Mouse (Mus musculus): ENCODE measurements around the gene Dgkk. TPM values are rescaled to one million over a fixed set of nuclear protein-coding genes. Genes with fewer than 3 reads are reported as not detected.
"Not testable (repeated sequence)": the region's sequence is repeated elsewhere in the genome, so short reads cannot be mapped to it uniquely, and the experiment has no call there.

The Dgkk gene
- 0.04 and 0.05 TPM in 2 replicates for polyA plus RNA-seq (2015; fragmentation: Nextera tagmentation; extraction: Ambion mirVana)

- Histone ChIP-seq H3K4me2 (ENCODE audit: low read depth, low read length) (0 out of 2 replicates have a peak within 1 kb of the TSS, but pooled peaks have one; percentile 34), H3K27me3 (ENCODE audit: control insufficient read depth, insufficient read depth, low read depth, low read length) (peaks cover 13% of the 10 kb centered on the region)
- not testable (repeated sequence) for H3K36me3 ChIP-seq (ENCODE audit: control insufficient read depth, insufficient read depth); H3K4me1 ChIP-seq (ENCODE audit: control insufficient read depth, low read depth, low read length); H3K4me3 ChIP-seq (ENCODE audit: low read depth, low read length); ATAC-seq (ENCODE audit: low read depth); H3K9ac ChIP-seq (ENCODE audit: low read depth, low read length); H3K9me3 ChIP-seq (replicated peaks; ENCODE audit: control insufficient read depth, low read length); H3K27ac ChIP-seq (ENCODE audit: low read length)
- WGBS (ENCODE audit: insufficient replicate concordance), result 27% methylated on average over 16 of the region's 30 CpGs
Measured at GRCm38 (mm10) chrX:6779006-6779405, at the start of gene Dgkk. TSS of gene Dgkk (plus strand) at chrX:6779306.

GRCm38 (mm10) chrX:6733998-6734397 is 45.1 kb upstream of the Dgkk start:
- no peak overlapping the region for H3K9ac ChIP-seq (ENCODE audit: low read depth, low read length)
- no peak overlapping the region for H3K27ac ChIP-seq (ENCODE audit: low read length)
- H3K4me1 ChIP-seq (ENCODE audit: control insufficient read depth, low read depth, low read length), result no peaks in the 10 kb centered on the region
- no peak for ATAC-seq (ENCODE audit: low read depth)
- no peaks in the 10 kb centered on the region for H3K27me3 ChIP-seq (ENCODE audit: control insufficient read depth, insufficient read depth, low read depth, low read length)
- WGBS (ENCODE audit: insufficient replicate concordance), result 39% methylated on average over 3 of the region's 3 CpGs
- no peak overlapping the region for H3K4me2 ChIP-seq (ENCODE audit: low read depth, low read length)
- H3K4me3 ChIP-seq (ENCODE audit: low read depth, low read length), result no peak overlapping the region
- no peaks in the 10 kb centered on the region for H3K9me3 ChIP-seq (replicated peaks; ENCODE audit: control insufficient read depth, low read length)
- H3K36me3 ChIP-seq (ENCODE audit: control insufficient read depth, insufficient read depth), result no peaks in the 10 kb centered on the region

GRCm38 (mm10) chrX:6750714-6751113 is 28.4 kb upstream of the Dgkk start:
- Histone ChIP-seq H3K9ac (ENCODE audit: low read depth, low read length) (no peak overlapping the region), H3K4me3 (ENCODE audit: low read depth, low read length) (no peak overlapping the region), H3K27ac (ENCODE audit: low read length) (no peak overlapping the region), H3K9me3 (replicated peaks; ENCODE audit: control insufficient read depth, low read length) (no peaks in the 10 kb centered on the region), H3K4me1 (ENCODE audit: control insufficient read depth, low read depth, low read length) (no peaks in the 10 kb centered on the region), H3K36me3 (ENCODE audit: control insufficient read depth, insufficient read depth) (no peaks in the 10 kb centered on the region), H3K4me2 (ENCODE audit: low read depth, low read length) (no peak overlapping the region), H3K27me3 (ENCODE audit: control insufficient read depth, insufficient read depth, low read depth, low read length) (no peaks in the 10 kb centered on the region)
- WGBS (ENCODE audit: insufficient replicate concordance), result 9% methylated on average over 1 of the region's 1 CpGs
- ATAC-seq (ENCODE audit: low read depth), result no peak

GRCm38 (mm10) chrX:6751549-6752047 is 27.5 kb upstream of the Dgkk start:
- Histone ChIP-seq H3K9ac (ENCODE audit: low read depth, low read length) (no peak overlapping the region), H3K4me3 (ENCODE audit: low read depth, low read length) (no peak overlapping the region), H3K4me1 (ENCODE audit: control insufficient read depth, low read depth, low read length) (no peaks in the 10 kb centered on the region), H3K4me2 (ENCODE audit: low read depth, low read length) (no peak overlapping the region), H3K9me3 (replicated peaks; ENCODE audit: control insufficient read depth, low read length) (no peaks in the 10 kb centered on the region), H3K27ac (ENCODE audit: low read length) (no peak overlapping the region), H3K36me3 (ENCODE audit: control insufficient read depth, insufficient read depth) (no peaks in the 10 kb centered on the region), H3K27me3 (ENCODE audit: control insufficient read depth, insufficient read depth, low read depth, low read length) (no peaks in the 10 kb centered on the region)
- 49% methylated on average over 6 of the region's 6 CpGs for WGBS (ENCODE audit: insufficient replicate concordance)
- ATAC-seq (ENCODE audit: low read depth), result no peak

GRCm38 (mm10) chrX:6777489-6778249 is 1.4 kb upstream of the Dgkk start:
- WGBS (ENCODE audit: insufficient replicate concordance), result 22% methylated on average over 13 of the region's 13 CpGs
- no peaks in the 10 kb centered on the region for H3K9me3 ChIP-seq (replicated peaks; ENCODE audit: control insufficient read depth, low read length)
- H3K9ac ChIP-seq (ENCODE audit: low read depth, low read length), result no peak overlapping the region
- no peaks in the 10 kb centered on the region for H3K4me1 ChIP-seq (ENCODE audit: control insufficient read depth, low read depth, low read length)
- ATAC-seq (ENCODE audit: low read depth), result no peak
- H3K36me3 ChIP-seq (ENCODE audit: control insufficient read depth, insufficient read depth), result no peaks in the 10 kb centered on the region
- no peak overlapping the region for H3K4me2 ChIP-seq (ENCODE audit: low read depth, low read length)
- H3K27ac ChIP-seq (ENCODE audit: low read length), result no peak overlapping the region
- H3K4me3 ChIP-seq (ENCODE audit: low read depth, low read length), result no peak overlapping the region
- peaks cover 13% of the 10 kb centered on the region for H3K27me3 ChIP-seq (ENCODE audit: control insufficient read depth, insufficient read depth, low read depth, low read length)

- Histone ChIP-seq H3K36me3 (ENCODE audit: control insufficient read depth, insufficient read depth) (no peaks in the 10 kb centered on the region), H3K9me3 (replicated peaks; ENCODE audit: control insufficient read depth, low read length) (no peaks in the 10 kb centered on the region), H3K4me3 (ENCODE audit: low read depth, low read length) (no peak overlapping the region; the same call in 1 of the 2 replicates), H3K4me2 (ENCODE audit: low read depth, low read length) (0 out of 2 replicates have a peak overlapping the region, but pooled peaks have one; percentile 34), H3K4me1 (ENCODE audit: control insufficient read depth, low read depth, low read length) (no peaks in the 10 kb centered on the region), H3K27me3 (ENCODE audit: control insufficient read depth, insufficient read depth, low read depth, low read length) (peaks cover 13% of the 10 kb centered on the region), H3K9ac (ENCODE audit: low read depth, low read length) (no peak overlapping the region), H3K27ac (ENCODE audit: low read length) (no peak overlapping the region)
- WGBS (ENCODE audit: insufficient replicate concordance), result 14% methylated on average over 24 of the region's 24 CpGs
- ATAC-seq (ENCODE audit: low read depth), result no peak
Measured at GRCm38 (mm10) chrX:6778250-6778637, 862 bp upstream of the Dgkk start.

GRCm38 (mm10) chrX:6779969-6780539 is 948 bp downstream of the Dgkk start:
- Histone ChIP-seq H3K36me3 (ENCODE audit: control insufficient read depth, insufficient read depth) (no peaks in the 10 kb centered on the region), H3K4me3 (ENCODE audit: low read depth, low read length) (no peak overlapping the region), H3K9ac (ENCODE audit: low read depth, low read length) (no peak overlapping the region), H3K4me2 (ENCODE audit: low read depth, low read length) (no peak overlapping the region), H3K27ac (ENCODE audit: low read length) (no peak overlapping the region), H3K27me3 (ENCODE audit: control insufficient read depth, insufficient read depth, low read depth, low read length) (peaks cover 13% of the 10 kb centered on the region), H3K4me1 (ENCODE audit: control insufficient read depth, low read depth, low read length) (no peaks in the 10 kb centered on the region), H3K9me3 (replicated peaks; ENCODE audit: control insufficient read depth, low read length) (no peaks in the 10 kb centered on the region)
- WGBS (ENCODE audit: insufficient replicate concordance), result 25% methylated on average over 16 of the region's 16 CpGs
- ATAC-seq (ENCODE audit: low read depth), result no peak

GRCm38 (mm10) chrX:6832553-6832952 is 53.4 kb downstream of the Dgkk start:
- H3K27me3 ChIP-seq (ENCODE audit: control insufficient read depth, insufficient read depth, low read depth, low read length), result no peaks in the 10 kb centered on the region
- H3K36me3 ChIP-seq (ENCODE audit: control insufficient read depth, insufficient read depth), result no peaks in the 10 kb centered on the region
- H3K9ac ChIP-seq (ENCODE audit: low read depth, low read length), result no peak overlapping the region
- H3K9me3 ChIP-seq (replicated peaks; ENCODE audit: control insufficient read depth, low read length), result no peaks in the 10 kb centered on the region
- H3K4me2 ChIP-seq (ENCODE audit: low read depth, low read length), result no peak overlapping the region
- no peak overlapping the region for H3K27ac ChIP-seq (ENCODE audit: low read length)
- WGBS (ENCODE audit: insufficient replicate concordance), result 42% methylated on average over 2 of the region's 2 CpGs
- ATAC-seq (ENCODE audit: low read depth), result no peak
- H3K4me1 ChIP-seq (ENCODE audit: control insufficient read depth, low read depth, low read length), result no peaks in the 10 kb centered on the region
- H3K4me3 ChIP-seq (ENCODE audit: low read depth, low read length), result no peak overlapping the region

- ATAC-seq (ENCODE audit: low read depth), result no peak
- WGBS (ENCODE audit: insufficient replicate concordance), result 51% methylated on average over 3 of the region's 3 CpGs
Measured at GRCm38 (mm10) chrX:6853466-6853865, 74.4 kb downstream of the Dgkk start.

More at GRCm38 (mm10) chrX:6853466-6853865, 74.4 kb downstream of the Dgkk start:
- Histone ChIP-seq H3K36me3 (ENCODE audit: control insufficient read depth, insufficient read depth) (no peaks in the 10 kb centered on the region), H3K27ac (ENCODE audit: low read length) (no peak overlapping the region), H3K9me3 (replicated peaks; ENCODE audit: control insufficient read depth, low read length) (no peaks in the 10 kb centered on the region), H3K27me3 (ENCODE audit: control insufficient read depth, insufficient read depth, low read depth, low read length) (no peaks in the 10 kb centered on the region), H3K4me1 (ENCODE audit: control insufficient read depth, low read depth, low read length) (no peaks in the 10 kb centered on the region), H3K4me3 (ENCODE audit: low read depth, low read length) (no peak overlapping the region), H3K4me2 (ENCODE audit: low read depth, low read length) (no peak overlapping the region), H3K9ac (ENCODE audit: low read depth, low read length) (no peak overlapping the region)
